Mouse (Mus musculus) midbrain, embryonic 14.5 days (tissue): ENCODE data around the gene Itgb5. TPM values are rescaled to one million over a fixed set of nuclear protein-coding genes. Genes with fewer than 3 reads are reported as not detected.

Experiments
- ATAC-seq: fragments of 200-750 bp; cut with Nextera tagmentation; 2 replicates; pipeline ENCODE4 v1.8.0; 2017; ENCODE audit warnings: moderate number of reproducible peaks, moderate library complexity; ENCODE audit not compliant: low FRiP score, low TSS enrichment
- DNase-seq: peaks from one replicate; pipeline ENCODE4 v3.0.0-alpha.2; 2015
- H3K27ac ChIP-seq: fragments of 300-500 bp; sonication (generic); replicated peaks from 2 replicates; pipeline ENCODE4 v1.5.1; 2014; ENCODE audit warnings: mild to moderate bottlenecking, low read depth, low read length, moderate library complexity
- H3K27me3 ChIP-seq: fragments of 300-500 bp; sonication (generic); 2 replicates; pipeline ENCODE4 v1.6.1; 2014; ENCODE audit warnings: low read length, control low read depth, mixed read lengths; ENCODE audit not compliant: control insufficient read depth, insufficient read depth
- H3K36me3 ChIP-seq: fragments of 300-500 bp; sonication (generic); 2 replicates; pipeline ENCODE4 v1.6.1; 2014; ENCODE audit warnings: low read length, control low read depth; ENCODE audit not compliant: control insufficient read depth, insufficient read depth
- H3K4me1 ChIP-seq: fragments of 300-500 bp; sonication (generic); 2 replicates; pipeline ENCODE4 v1.6.1; 2014; ENCODE audit warnings: mild to moderate bottlenecking, antibody characterized with exemption, low read length, control low read depth; ENCODE audit not compliant: control insufficient read depth, insufficient read depth
- H3K4me2 ChIP-seq: fragments of 300-500 bp; sonication (generic); 2 replicates; pipeline ENCODE4 v1.6.1; 2014; ENCODE audit warnings: mild to moderate bottlenecking, low read length, moderate library complexity
- H3K4me3 ChIP-seq: fragments of 300-500 bp; sonication (generic); replicated peaks from 2 replicates; pipeline ENCODE4 v1.5.1; 2014; ENCODE audit warnings: low read depth, low read length
- H3K9ac ChIP-seq: fragments of 300-500 bp; sonication (generic); replicated peaks from 2 replicates; pipeline ENCODE4 v1.6.1; 2014; ENCODE audit warnings: mild to moderate bottlenecking, low read length, moderate library complexity
- H3K9me3 ChIP-seq: fragments of 300-500 bp; sonication (generic); 2 replicates; pipeline ENCODE4 v1.6.1; 2016; ENCODE audit warnings: low read length, control low read depth, mixed read lengths; ENCODE audit not compliant: control insufficient read depth
- WGBS: fragments of 180-500 bp; shearing (Covaris S2); extraction: QIAGEN DNeasy Blood & Tissue Kit; methylation state at CpG from one replicate; pipeline ENCODE4 v1.1.7; 2014; 5-methylcytosine and 5-hydroxymethylcytosine counted together
- polyA plus RNA-seq: library from polyadenylated mRNA; unstranded; fragments of >200 nt; fragmentation: Nextera tagmentation; extraction: Ambion mirVana; gene quantifications from 2 replicates; pipeline ENCODE4 v1.2.1, GENCODE M21; 2014

The Itgb5 gene
- polyA plus RNA-seq, 1 experiment from 2014 or later = 19.3 TPM

DNA sequence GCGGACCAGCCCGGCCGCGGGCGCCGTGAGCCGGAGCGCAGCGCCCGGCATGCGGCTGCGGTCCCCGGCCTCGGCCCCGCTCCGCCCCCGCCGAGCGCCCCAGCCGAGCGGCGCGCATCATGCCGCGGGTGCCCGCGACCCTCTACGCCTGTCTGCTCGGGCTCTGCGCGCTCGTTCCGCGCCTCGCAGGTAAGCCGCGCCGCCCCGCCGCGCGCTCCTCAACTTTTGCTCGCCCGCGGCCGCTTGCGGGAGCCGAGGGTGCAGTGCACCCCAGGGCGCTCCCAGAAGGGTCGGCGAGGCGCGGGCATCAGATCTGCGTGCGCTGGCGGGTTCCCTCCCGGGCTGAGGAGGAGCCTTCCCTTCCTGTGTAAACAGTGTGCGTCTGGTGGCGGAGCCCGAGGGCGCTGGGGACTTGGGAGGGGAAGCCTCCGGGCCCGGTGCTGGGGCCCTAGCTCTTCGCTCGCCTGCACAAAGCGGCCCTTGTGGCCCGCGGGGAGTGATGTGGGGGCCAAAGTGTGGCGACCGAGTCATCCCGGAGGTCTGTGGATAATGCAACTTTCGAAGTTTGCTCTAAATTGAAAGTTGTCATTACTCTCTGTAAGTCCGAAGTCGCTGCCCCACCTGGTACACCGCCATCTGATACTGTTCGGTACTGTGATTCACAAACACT is 512 bp downstream of the Itgb5 start:
- H3K9ac ChIP-seq = peak overlapping the region; percentile 57
- no peaks in the 10 kb centered on the region for H3K9me3 ChIP-seq
- H3K27ac ChIP-seq = no peak overlapping the region
- peak overlapping the region; percentile 99 for H3K4me2 ChIP-seq
- peaks cover 27% of the 10 kb centered on the region for H3K27me3 ChIP-seq
- peaks cover 18% of the 10 kb centered on the region for H3K4me1 ChIP-seq
- DNase-seq (peak; percentile 76), ATAC-seq (peak; percentile 57; the same call in 1 of the 2 replicates)
- no peaks in the 10 kb centered on the region for H3K36me3 ChIP-seq
- peak overlapping the region; percentile 63 for H3K4me3 ChIP-seq
- WGBS = under 1% methylated on average over 74 of the region's 76 CpGs

DNA sequence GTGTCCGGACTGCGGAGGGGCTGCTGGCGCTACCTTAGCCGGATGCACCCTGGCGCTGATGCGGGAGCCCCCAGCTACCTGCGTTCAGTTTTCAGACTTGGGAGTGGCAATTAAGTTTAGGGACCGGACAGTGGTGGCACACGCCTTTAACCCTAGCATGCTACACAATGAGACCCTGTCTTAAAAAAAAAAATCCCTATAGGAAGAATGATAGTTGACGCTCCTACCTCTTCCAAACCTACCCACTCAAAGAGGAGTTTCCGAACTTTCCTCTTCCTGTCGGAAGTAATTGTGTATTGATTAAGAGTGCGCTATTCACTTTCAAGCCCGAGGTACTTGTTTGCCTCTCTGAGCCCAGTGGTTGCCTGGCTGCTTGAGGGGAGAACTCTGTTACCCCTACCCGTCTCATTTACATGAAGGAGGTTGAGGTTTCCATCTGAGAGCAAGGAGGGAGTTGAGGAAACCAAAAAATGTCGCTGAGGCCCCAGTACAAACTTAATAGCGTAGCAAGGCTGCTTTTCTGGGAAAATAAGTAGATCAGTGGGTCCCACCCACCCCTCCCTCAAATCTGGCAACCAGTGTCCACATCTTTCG is 1.1 kb downstream of the Itgb5 start:
- H3K27ac ChIP-seq = no peak overlapping the region
- H3K4me1 ChIP-seq = peaks cover 18% of the 10 kb centered on the region
- ATAC-seq (no peak), DNase-seq (no peak)
- H3K27me3 ChIP-seq = peaks cover 27% of the 10 kb centered on the region
- H3K9ac ChIP-seq = 0 out of 2 replicates have a peak overlapping the region, but pooled peaks have one; percentile 57
- H3K9me3 ChIP-seq = no peaks in the 10 kb centered on the region
- H3K4me2 ChIP-seq = peak overlapping the region; percentile 99
- no peaks in the 10 kb centered on the region for H3K36me3 ChIP-seq
- peak overlapping the region; percentile 63 for H3K4me3 ChIP-seq
- WGBS = 3% methylated on average over 18 of the region's 18 CpGs

DNA sequence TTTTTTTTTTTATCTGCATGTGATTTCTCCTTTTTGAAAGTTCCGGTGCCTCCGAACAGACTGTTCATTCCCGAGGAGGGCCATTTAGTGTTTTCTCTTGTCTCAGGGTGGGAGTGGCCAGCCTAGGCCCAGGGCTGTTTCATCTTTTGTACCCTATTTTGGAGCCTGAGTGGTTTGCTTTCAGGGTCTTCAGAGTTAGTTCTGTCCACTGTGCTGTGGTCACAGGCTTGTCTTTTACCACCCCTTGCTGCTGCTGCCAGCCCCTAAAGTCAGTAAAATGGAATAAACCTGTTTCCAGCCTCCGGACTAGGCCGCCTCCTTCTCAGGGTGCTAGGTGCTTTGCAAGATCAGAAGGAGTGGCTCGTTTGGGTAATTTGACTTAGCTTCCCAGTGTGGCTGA is 2.6 kb downstream of the Itgb5 start:
- ATAC-seq = no peak
- peaks cover 27% of the 10 kb centered on the region for H3K27me3 ChIP-seq
- no peak overlapping the region for H3K4me3 ChIP-seq
- no peak overlapping the region; the same call in 1 of the 2 replicates for H3K4me2 ChIP-seq
- H3K36me3 ChIP-seq = no peaks in the 10 kb centered on the region
- no peak overlapping the region for H3K27ac ChIP-seq
- WGBS = 62% methylated on average over 6 of the region's 6 CpGs
- peaks cover 18% of the 10 kb centered on the region for H3K4me1 ChIP-seq
- H3K9me3 ChIP-seq = no peaks in the 10 kb centered on the region
- no peak for DNase-seq
- H3K9ac ChIP-seq = no peak overlapping the region

DNA sequence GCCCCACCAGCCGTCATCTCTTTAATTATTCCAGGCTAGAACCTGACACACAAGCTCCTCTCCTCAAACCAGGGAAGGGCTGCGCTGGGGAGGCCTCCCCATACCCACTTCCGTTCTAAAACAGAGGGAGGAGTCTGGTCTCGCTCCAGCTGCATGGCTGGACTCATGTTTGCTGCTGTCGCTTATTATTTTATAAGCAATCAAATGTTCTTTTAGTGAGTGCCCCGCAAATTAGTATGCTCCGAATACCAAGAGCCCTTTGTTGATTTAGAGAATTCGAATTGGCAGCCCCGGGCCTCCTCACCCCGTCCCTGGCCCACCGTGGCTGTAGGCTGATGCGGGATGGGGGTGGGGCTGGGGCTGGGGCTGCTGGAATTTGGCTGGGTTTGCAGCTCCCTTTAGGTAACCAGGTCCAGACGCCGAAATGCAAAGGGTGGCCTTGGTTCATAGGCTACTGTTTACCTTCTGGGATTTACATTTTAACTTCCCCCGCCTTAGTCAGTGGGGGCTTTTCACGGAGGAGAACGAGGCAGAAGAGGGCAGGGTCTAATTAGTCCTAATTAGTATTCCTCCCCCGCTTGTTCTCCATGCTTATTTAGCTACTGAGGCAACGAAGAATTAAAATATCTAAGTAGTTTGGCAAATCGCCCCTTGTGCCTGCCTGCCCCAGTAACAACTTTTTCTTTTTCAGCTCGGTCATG is 3.4 kb downstream of the Itgb5 start:
- H3K4me2 ChIP-seq = peak overlapping the region; percentile 45
- no peak overlapping the region for H3K9ac ChIP-seq
- H3K4me3 ChIP-seq = 0 out of 2 replicates have a peak overlapping the region, but pooled peaks have one; percentile 3
- ATAC-seq = peak; percentile 69
- no peaks in the 10 kb centered on the region for H3K36me3 ChIP-seq
- DNase-seq = peak; percentile 70
- peak overlapping the region; percentile 41; the same call in 1 of the 2 replicates for H3K27ac ChIP-seq
- 4% methylated on average over 21 of the region's 21 CpGs for WGBS
- H3K4me1 ChIP-seq = peaks cover 18% of the 10 kb centered on the region
- H3K27me3 ChIP-seq = peaks cover 27% of the 10 kb centered on the region
- H3K9me3 ChIP-seq = no peaks in the 10 kb centered on the region

DNA sequence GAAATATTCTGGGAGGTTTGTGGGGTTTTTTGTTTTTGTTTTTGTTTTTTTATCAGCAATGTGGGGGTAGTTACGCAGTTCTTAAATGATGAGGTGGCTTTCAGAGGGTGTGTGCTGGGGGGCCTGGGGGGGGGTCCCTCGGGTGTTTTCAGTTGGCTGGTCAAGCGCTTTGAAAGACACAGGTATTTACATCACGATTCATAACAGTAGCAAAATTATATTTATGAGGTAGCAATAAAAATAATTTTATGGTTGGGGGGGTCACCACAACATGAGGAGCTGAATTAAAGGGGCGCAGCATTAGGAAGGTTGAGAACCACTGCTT is 3.9 kb downstream of the Itgb5 start:
- Histone ChIP-seq H3K9ac (no peak overlapping the region), H3K4me3 (no peak overlapping the region), H3K4me2 (peak overlapping the region; percentile 45), H3K27me3 (peaks cover 25% of the 10 kb centered on the region), H3K9me3 (no peaks in the 10 kb centered on the region), H3K36me3 (no peaks in the 10 kb centered on the region), H3K4me1 (peaks cover 18% of the 10 kb centered on the region), H3K27ac (no peak overlapping the region)
- 10% methylated on average over 5 of the region's 5 CpGs for WGBS
- no peak for ATAC-seq
- no peak for DNase-seq

DNA sequence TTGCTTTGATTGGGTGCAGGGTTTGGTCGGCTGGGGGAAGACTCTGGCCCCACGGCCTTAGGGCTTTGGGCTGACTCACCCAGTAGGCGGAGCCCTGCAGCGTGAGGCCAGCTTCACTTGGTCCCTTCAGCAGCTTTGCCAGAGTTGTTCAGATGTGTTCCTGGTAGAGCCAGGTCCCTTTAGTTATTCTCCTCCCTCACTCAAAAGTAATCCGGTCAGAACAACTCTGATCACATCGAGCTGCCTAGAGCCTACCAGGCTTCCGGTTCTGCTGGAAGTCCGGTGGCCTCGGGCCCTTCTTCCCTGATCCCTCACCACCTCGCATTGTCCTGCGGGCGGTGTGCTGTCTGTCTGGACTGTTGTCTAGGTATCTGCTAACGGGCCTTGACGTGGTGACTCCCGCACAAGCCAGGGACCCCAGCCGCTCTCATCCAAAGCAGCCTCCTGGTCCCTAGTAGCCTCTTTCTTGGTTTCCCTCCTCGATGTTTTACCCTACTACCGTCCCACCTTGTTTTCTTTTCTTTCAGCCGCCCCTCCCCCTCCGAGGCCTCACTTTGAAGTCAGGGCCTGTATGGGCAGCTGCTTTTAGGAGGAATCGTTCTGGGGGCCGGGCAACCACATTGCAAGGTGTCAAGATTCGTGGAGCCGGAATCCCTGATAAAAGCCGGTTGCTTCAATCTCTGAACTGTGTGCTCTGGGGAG is 4.5 kb downstream of the Itgb5 start:
- H3K4me3 ChIP-seq = peak overlapping the region; percentile 1; the same call in 1 of the 2 replicates
- H3K9ac ChIP-seq = no peak overlapping the region
- 0 out of 2 replicates have a peak overlapping the region, but pooled peaks have one; percentile 10 for H3K27ac ChIP-seq
- H3K4me1 ChIP-seq = peaks cover 18% of the 10 kb centered on the region
- 2% methylated on average over 25 of the region's 25 CpGs for WGBS
- peak overlapping the region; percentile 45 for H3K4me2 ChIP-seq
- H3K9me3 ChIP-seq = no peaks in the 10 kb centered on the region
- peaks cover 22% of the 10 kb centered on the region for H3K27me3 ChIP-seq
- peak; percentile 67 for DNase-seq
- H3K36me3 ChIP-seq = no peaks in the 10 kb centered on the region
- no peak for ATAC-seq

DNA sequence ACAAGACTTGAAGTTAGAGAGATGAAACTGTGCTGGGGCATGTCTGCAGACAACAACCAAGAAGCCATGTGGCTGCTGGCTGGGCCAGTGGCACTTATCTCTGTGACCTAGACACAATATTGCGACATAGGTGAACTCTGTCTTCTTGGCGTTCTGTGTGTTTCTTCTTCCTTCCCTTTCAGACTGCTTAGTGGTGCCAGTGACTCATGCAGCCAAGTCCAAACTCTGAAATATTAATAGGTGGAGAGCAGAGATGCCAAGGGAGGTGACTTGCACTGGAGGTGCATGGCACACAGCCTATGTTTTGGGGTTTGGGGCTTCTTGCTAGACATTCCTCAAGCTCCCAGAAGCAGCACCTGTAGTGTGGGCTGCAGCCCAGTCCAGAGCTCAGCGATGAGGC is 7.2 kb downstream of the Itgb5 start:
- Histone ChIP-seq H3K27me3 (no peaks in the 10 kb centered on the region), H3K4me3 (no peak overlapping the region), H3K4me1 (peaks cover 18% of the 10 kb centered on the region), H3K9ac (no peak overlapping the region), H3K4me2 (no peak overlapping the region), H3K36me3 (no peaks in the 10 kb centered on the region), H3K9me3 (no peaks in the 10 kb centered on the region), H3K27ac (no peak overlapping the region)
- no peak for ATAC-seq
- no peak for DNase-seq
- 89% methylated on average over 3 of the region's 3 CpGs for WGBS

DNA sequence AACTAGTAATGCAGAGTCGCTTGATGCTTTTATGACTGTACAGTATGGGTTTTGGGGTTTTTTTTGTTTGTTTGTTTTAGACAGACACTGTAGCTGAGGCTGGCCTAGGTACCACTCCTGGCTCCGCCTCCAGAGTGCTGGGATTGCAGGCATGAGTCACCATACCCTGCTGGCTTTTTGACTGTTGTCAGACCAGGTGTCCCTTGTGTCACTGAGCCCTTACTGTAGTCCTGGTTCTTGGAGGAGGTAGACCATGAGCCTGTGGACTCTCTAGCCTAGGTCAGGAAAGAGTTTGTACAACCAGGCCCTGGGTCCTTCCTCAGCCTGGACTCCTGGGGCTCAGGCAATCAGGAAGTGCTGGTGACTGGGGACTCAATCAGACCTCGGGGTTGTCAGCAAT is 7.7 kb downstream of the Itgb5 start:
- Histone ChIP-seq H3K27me3 (no peaks in the 10 kb centered on the region), H3K4me3 (no peak overlapping the region), H3K4me1 (peaks cover 18% of the 10 kb centered on the region), H3K4me2 (no peak overlapping the region), H3K9ac (no peak overlapping the region), H3K9me3 (no peaks in the 10 kb centered on the region), H3K27ac (no peak overlapping the region), H3K36me3 (no peaks in the 10 kb centered on the region)
- DNase-seq = no peak
- WGBS = 80% methylated on average over 3 of the region's 3 CpGs
- ATAC-seq = no peak
